Mouse (Mus musculus) urinary bladder, adult 18-20 months (tissue): ENCODE results near the gene Foxo3.

Source experiments
- DNase-seq, 2 experiments: peaks; one replicate each; pipeline ENCODE4 v3.0.0; 2022; ENCODE audit warnings: low spot score in 2 of 2, mixed read lengths in 2 of 2

Gene Foxo3

DNA sequence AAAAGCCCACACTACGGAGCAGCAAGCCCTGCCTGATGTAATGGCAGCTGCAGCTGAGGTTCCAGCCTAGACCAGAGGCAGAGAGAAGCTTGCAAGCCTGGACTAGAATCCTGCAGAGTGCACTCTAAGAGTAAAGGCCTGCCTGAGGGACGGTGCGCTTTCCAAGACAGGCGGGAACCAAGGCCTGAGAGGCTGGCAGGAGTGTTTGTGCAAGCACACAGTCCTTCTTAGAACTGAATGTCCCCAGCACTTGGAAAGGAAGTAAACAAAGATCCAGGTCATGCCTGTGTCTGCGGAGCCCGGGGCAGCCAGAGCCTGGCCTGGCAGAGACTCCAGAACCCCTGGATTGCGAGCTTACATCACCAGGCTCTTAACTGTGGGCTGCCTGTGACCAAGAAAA is 25.4 kb downstream of the Foxo3 start:
- DNase-seq, result peak; percentile 55 to 75

DNA sequence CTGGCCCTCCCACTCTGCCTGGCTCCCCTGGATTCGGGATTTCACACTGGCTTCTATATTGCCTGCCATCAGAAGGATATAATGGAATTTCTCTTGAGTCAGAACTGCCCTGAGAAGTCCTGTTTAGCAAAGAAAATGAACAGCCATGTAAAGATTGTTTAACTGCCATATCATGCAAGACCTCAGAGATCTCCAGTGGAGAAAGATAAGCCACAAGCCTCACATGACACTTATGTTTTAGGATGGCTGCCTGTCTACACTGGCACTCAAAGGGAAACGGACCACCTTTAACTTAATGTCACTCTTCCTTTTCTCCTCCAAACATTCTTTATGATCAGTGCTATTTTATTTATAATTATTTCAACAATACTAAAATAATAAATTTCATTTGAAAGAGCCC is 26.6 kb downstream of the Foxo3 start:
- no peak for DNase-seq

DNA sequence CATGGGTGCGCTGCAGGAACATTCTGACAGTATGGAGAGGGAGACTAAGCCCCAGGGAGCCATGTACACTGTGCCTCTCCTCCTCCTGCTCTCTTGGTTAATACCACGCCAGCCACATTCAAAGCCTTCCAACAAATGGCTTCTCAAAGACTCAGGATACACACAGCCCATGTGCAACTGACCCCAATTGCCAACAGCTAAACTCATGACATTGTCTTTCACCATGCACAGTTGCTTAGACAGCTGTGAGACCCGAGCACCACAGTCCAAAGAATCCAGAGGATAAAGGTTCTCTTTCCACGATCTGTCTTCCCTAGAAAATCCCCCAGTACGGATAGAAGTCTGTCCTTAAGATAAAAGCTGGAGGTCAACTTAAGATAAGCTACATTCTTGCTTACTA is 27.9 kb downstream of the Foxo3 start:
- no peak for DNase-seq

DNA sequence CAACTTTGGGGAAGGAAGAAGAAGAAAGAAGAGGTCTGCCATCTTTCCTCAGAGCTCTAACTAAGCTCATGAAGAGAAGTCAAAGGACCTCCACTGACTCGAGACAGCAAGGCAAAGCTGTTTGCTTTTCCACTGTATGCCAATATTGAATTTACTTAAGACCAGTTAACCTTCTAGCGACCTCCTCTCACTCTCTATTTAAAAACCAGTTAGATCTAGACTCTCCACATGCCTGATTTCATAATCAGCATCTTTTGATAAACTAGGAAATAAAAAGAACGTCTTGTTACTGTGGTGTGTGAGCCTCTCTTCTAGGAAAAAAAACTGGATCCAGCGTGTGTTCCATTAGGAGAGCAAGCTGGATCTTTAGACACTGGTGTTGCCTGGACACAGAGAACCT is 28.4 kb downstream of the Foxo3 start:
- DNase-seq, result no peak

DNA sequence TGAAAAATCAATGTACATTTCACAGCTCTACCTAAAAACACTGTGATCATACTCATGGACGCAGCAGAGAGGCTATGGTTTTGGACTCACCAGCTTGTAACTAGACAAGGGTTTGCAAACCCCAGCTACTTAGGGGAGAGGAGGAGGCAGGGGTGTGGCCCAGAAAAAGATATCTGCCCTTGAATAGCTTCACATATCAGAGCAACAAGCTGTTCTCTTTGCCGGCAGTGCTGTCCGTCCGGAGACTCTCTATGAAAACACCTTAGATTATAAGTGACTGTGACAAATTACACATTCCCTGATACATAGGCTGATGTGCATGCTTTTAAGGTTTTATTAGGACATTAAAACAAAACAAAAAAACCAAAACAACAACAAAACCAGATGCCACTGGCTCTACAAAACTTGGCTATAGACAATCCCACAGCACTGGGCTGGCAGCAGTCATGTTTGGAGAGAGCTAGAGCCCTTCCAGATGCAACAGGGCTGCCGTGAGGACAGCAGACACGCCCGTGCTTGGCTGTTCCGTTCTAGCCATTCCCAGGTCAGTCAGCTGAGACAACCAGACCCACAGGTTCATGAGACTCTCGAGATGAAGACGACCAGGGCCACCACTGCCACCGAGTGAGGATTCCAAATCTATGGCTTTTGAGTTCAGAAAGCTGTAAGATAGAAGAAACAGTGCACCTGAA is 29.3 kb downstream of the Foxo3 start:
- peak in 1 of 2 experiments; percentile 49 for DNase-seq

DNA sequence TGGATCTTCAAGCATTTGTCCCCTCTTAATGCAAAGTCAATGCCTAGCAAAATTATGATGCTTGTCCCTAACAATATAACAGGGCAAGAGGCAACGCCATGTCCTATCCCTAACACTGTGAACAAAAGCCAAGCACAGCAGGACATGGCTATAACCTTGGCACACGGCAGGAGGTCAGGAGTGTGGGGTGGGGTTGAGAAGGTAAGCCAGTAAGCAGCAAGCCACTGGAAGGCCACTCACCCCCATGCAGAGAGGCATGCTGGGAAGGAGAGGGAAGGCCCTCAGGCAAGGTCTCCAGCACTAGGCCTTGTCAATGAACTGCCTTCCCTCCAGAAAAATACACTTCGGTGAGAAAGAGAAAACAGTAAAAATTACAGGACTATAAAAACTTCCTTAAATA is 30.1 kb downstream of the Foxo3 start:
- DNase-seq, result no peak

DNA sequence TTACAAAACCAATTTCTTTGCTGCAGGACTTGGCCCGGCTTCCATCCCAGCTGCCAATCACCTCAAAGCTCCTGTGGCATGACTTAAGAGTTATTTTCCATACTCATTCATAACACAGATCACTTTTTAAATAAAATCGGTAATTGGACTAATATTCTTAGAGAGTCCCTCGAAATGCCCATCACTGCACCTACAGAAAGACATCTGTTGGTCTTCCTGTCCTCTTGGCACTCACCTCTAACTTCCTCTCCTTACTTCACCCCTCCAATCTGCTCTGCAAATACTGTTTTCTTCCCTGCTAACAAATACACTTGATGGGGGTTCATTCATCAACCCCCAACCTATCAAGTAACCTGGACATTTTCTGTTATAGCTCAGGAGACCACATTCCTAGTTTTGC is 30.9 kb downstream of the Foxo3 start:
- DNase-seq, result no peak

DNA sequence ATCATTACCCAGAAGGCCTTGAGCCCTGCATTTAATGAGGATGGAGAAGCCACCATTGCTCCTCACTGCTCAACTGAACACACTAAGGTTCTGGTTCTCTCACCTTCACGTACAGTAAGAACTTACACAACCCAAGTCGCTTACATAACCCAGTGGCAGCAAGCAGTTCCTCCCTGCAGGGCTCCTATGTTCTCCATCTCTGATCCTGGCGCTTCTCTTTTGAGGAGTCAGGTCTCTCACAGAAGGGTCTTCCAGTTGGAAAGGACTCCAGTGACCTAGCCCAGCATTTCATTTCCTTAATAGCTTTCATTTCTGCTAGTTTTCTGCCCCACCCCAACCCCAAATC is 31.3 kb downstream of the Foxo3 start:
- DNase-seq, result no peak

DNA sequence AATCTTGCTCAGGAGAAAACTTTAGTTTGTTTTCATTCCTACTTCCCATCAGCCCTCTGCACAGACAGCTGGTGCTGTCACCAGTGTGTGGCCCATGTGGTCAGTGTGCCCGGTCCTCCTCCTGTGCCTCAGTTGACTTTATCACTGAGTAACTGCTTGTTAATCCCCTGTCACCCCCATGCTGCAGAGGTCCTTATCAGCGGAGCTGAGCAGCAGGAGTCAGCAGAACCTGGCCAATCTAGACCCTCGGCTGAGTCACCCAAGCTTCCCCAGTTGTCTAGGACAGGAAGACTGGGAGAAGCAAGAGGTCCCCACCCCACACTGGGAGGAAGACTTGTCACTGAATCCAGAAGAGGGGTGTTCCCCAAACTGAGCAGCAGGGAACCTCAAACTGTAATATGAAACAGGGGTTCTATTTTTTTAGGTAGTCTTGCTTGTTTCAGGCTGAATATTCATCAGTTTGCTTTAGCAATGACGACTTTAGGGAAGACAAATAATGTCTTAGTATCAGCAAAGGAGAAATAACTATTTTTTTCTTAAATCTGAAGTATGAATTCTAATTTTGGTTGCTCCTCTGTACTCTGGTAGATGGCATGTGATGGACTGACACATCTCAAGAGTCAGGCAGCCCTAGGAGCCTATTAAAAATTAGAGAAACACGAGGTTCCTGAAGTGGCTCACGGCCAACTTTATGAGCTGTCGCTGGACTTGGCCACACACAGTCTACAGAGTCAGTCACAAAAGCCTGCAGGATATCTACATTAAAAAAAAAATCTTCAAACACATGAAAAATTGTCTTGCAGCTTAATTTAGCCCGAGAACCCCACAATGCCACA is 31.9 kb downstream of the Foxo3 start:
- DNase-seq, result no peak

DNA sequence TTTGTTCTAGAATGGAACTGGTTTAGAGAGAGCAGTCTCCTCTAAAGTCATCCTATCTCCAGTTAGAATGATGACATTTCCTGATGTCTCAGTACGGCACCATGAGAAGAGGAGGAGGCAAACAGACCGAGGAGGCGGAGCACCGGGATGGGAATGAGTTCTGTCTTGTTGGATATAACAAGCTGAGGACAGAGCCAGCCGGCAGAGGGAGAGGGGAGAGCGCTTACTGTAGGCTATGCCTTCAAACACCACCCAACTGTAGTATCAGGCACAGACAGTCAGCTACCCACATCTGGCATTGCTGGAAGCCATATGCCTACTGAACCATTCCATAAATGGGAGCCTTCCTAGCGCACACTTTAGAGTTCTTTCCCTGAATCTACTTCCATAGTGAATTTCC is 32.6 kb downstream of the Foxo3 start:
- no peak for DNase-seq

DNA sequence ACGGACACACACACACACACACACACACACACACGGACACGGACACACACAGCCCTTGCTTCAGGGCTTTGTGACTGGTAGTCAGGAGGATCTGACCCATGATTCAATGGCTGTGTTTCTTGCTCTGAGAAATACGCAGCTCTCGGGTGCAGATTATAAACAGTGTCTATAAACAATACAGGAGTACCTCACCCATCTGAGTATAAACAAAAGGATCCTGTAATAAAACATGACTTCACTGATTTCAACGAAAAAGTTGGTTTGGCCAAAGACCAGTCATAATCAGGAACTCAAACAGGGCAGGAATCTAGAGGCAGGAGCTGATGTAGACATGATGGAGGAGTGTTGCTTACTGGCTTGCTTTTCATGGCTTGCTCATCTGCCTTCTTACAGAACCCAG is 34.1 kb downstream of the Foxo3 start:
- no peak for DNase-seq

DNA sequence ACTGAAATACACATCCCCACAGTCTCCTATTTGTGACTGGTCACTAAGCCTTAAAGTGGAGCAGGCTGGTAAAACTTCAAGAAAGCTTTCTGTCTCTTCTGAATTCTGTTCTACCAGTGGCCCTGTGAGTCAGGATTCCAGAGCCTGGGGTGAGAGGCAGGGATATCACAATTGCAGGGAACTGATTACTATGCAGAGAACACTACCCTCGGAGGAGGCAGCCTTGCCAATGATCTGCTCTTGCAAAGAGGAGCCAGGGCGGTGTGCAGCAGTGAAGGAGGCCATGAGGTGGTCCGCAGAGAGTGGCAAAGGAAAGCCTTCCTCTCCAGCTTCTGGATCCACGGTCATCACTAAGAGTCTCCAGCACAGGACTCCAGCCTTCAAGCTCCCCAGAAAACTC is 34.8 kb downstream of the Foxo3 start:
- DNase-seq, result no peak

DNA sequence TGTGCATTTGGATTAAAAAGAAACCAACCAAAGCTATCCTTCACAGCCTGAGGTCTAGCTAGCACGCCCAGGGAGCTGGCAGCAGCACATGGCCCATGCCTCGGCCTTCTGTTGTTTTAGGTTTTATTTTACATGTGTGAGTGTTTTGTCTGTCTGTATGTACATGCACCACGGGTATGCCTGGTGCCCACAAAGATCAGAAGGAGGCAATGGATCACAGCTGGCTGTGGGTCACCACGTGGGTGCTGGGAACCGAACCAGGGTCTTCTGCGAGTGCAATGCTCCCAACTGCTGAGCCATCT is 36.8 kb downstream of the Foxo3 start:
- no peak for DNase-seq

DNA sequence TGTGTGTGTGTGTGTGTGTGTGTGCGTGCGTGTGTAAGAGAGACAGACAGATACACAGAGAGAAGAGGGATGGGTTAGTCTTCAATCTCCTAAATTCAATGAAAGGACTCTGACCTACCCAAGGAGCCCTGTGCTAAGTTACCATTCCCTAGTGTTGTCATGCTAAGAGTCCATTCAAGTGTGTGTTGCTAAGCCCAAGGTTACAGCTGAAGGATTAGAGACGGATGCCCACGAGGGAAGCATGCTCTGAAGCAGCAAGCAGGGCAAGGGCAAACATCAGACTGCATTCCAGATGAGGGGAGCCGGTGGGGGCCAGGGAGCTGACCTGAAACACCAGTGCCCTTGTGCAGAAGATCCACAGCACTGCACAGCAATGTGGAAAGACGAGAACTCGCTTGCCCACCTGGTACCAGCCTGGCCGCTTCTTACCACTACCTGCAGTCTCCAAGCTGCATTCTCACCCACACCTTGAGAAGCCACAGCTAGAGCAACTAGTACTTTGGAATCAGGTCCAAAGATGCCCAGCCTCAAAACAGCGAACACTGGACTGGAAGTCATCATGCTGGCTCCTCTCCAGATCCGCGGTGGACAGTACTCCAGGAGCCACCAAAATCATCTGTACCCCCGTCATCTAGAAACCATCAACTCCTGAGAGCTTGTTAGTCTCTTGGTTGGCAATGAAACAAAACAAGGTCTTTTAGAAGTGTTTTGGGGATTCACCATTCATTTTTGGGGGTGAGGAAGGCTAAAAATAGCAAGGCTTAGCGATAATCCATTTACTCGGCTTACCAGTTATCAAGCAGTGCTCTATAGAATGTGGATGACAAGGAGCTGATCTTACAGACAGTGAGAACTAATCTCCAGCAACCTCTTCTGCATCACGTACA is 37.4 kb downstream of the Foxo3 start:
- DNase-seq, result no peak

DNA sequence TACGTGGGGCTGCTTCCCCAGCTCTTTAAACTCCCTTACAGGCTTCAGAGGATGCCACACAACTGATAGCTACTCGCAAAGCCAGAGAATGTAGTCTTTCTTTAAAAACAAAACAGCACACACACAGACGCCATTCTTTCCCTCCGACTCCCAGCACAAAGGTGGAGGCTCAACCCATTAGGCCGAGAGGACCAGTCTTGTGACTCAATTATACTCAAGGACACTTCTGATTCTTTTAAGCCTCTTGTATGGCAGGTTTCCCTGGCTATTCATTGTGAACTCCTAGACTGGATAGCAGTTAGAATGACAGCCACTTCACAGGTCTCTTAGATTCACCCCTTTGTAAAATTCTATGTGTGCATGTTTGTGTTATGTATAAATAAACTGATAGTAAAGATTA is 38.3 kb downstream of the Foxo3 start:
- no peak for DNase-seq

DNA sequence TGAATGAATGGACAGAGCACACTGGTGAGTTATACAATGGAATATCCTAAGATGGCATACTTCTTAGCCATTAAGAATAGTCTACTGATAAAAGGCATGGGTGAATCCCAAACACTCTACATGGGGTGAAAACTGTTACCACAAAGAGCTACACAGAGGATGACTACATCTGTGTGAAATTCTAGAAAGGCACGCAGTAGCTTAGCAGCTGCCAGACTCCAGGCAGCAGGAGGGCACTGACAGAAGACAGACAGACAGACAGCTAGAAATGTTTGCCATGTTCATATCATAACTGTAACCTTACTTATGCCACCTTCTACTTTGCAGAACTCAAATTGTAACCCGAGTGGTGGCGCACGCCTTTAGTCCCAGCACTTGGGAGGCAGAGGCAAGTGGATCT is 39.0 kb downstream of the Foxo3 start:
- no peak for DNase-seq

DNA sequence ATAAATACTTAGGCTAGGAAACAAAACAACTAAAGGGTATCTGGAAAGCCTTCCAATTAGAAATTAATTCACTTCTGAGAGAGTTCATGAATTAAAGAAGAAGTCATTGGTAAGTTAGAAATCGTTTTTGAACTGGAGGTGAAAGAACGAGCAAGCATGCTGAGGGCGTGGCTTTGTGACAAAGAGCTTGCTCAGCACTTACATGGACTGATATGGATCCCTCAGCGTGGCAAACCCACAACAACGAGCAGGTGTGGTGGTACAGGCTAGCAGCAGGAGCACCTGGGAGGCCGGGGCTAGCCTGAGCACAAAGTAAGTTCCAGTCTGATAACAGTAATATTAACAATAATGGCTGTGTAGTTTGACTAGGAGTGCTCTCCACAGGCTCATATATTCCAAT is 41.2 kb downstream of the Foxo3 start:
- DNase-seq, result no peak

DNA sequence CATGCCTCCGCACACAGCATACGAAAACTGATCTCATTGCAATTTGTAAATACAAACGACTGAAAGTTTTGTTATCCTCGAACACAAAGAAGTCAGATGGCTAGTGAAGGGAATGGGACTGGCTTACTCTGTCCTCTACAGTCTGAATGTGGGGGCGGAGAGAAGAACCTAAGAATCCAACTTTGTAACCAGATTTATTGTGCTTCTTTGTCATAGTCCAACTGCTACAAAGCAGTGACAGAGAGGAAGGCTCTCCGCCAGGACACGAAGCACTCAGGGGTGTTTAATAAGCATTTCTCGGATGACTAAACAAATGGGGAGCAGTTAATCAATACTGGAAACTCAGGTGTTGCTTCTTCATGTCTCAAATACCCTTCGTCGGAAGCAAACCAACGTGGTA is 43.6 kb downstream of the Foxo3 start:
- no peak for DNase-seq

DNA sequence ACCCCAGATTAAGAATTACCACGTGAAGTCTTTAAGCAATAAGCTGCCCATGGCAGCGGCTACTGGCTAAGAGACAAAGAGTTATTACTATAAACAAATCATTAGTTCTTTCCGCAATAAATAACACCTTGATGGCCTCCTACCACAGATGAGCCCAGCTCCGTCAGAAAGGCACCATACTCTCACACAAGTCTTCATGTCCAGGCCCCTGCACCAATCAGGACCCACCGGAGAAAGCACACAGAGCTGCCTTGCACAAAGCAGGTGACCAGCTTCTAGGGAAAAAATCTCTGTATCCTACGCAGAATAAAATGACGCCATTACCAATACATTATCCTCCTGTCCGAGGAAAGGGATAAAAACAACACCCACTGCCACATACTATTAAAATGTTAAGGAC is 44.7 kb downstream of the Foxo3 start:
- no peak for DNase-seq

DNA sequence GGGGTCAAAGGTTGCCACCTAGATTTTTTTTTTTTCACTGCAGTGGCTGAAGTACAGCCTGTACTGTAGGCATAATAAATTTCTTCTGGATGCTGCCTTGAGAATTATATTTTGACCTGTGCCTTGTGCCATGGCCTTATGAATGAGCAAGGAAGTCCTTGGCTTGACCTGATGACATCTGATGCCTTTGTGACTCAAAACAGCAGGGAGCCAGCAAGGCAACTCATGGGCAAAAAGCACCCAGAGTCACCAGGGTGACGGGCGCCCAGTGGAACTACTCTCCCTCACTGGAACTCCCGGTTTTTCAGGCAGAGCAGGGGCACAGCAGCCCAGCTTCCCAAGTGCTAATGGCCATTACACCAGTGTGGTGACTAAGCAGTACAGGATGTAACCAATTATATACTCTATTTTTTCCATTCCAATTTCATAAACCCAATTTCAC is 45.4 kb downstream of the Foxo3 start:
- peak; percentile 54 to 74 for DNase-seq

DNA sequence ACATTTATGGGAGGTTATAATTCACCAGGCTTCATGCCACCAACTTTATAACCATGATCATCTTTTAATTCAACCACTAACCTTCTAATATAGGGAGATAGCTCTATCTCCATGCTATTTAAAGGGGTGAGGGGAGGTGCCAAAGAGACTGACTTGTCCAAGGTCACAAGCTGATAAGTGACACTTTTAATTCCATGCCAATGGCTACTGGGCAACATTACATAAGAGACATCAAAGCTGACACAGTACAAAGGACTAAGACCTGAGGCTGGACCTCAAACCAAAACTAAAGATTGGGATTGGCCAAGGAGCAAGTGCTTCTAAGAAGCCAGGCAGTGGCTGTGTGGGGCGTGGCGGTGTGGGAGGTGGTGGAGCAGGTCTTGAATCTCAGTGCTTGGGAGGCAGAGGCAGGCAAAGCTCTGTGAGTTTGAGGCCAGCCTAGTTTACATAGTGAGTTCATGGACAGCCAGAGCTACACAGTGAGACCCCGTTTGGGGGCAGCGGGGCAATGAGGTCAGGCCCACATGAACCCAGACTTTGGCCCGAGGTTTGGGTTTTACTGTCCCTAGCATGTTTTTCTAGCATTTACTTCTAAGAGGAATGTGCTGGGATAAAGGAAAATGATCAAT is 46.0 kb downstream of the Foxo3 start:
- no peak for DNase-seq

DNA sequence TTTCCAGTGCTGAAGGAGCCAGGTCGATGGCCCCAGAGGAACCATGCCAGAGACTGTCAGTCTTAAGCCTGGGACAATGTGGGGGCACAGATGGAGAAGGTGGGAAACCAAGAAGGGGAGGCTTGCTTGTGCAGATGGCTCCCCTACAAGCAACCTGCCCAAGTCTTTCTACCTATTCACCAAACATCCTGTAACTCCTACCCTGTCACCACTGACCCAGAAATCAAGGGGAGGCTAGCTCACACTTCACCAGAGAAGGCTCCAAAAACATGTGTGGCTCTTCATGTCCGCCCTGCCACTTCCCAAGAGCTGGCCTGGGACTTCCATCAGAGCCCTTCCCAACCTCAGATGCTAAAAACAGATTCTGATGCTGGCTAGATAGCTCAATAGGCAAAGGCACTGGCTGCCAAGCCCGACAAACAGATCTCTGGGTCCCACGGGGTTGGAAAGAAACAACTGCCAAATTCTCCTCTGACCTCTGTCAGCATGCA is 48.8 kb downstream of the Foxo3 start:
- no peak for DNase-seq
